Mouse (Mus musculus) embryonic facial prominence, embryonic 13.5 days (tissue): ENCODE measurements around the gene Stk11ip. TPM values are rescaled to one million over a fixed set of nuclear protein-coding genes. Genes with fewer than 3 reads are reported as not detected.

Experiments used
- ATAC-seq: fragments of 200-750 bp; cut with Nextera tagmentation; 2 replicates; pipeline ENCODE4 v1.8.0; 2017; ENCODE audit warnings: low read depth; ENCODE audit not compliant: insufficient number of reproducible peaks, insufficient read depth, low FRiP score, low TSS enrichment
- H3K27ac ChIP-seq: fragments of 300-500 bp; sonication (generic); 2 replicates; pipeline ENCODE4 v1.5.1; 2015; ENCODE audit warnings: moderate library complexity, mild to moderate bottlenecking, inconsistent platforms
- H3K27me3 ChIP-seq: fragments of 300-500 bp; sonication (generic); 2 replicates; pipeline ENCODE4 v1.6.1; 2015; ENCODE audit warnings: mild to moderate bottlenecking, inconsistent platforms
- H3K36me3 ChIP-seq: fragments of 300-500 bp; sonication (generic); 2 replicates; pipeline ENCODE4 v1.6.1; 2015; ENCODE audit warnings: mild to moderate bottlenecking, inconsistent platforms
- H3K4me1 ChIP-seq: fragments of 300-500 bp; sonication (generic); 2 replicates; pipeline ENCODE4 v1.6.1; 2015; ENCODE audit warnings: inconsistent platforms
- H3K4me2 ChIP-seq: fragments of 300-500 bp; sonication (generic); 2 replicates; pipeline ENCODE4 v1.6.1; 2015; ENCODE audit warnings: moderate library complexity, mild to moderate bottlenecking, inconsistent platforms
- H3K4me3 ChIP-seq: fragments of 300-500 bp; sonication (generic); 2 replicates; pipeline ENCODE4 v1.5.1; 2015; ENCODE audit warnings: mild to moderate bottlenecking, inconsistent platforms
- H3K9ac ChIP-seq: fragments of 300-500 bp; sonication (generic); 2 replicates; pipeline ENCODE4 v1.6.1; 2015; ENCODE audit warnings: mild to moderate bottlenecking, inconsistent platforms
- H3K9me3 ChIP-seq: fragments of 300-500 bp; sonication (generic); 2 replicates; pipeline ENCODE4 v1.6.1; 2016; ENCODE audit warnings: inconsistent platforms
- WGBS: fragments of 180-500 bp; shearing (Covaris S2); methylation state at CpG from one replicate; pipeline ENCODE4 v1.1.7; 2015; ENCODE audit warnings: mixed read lengths; 5-methylcytosine and 5-hydroxymethylcytosine counted together
- polyA plus RNA-seq: library from polyadenylated mRNA; unstranded; fragments of >200 nt; fragmentation: Nextera tagmentation; extraction: Ambion mirVana; gene quantifications from 2 replicates; pipeline ENCODE4 v1.2.1, GENCODE M21; 2015

Stk11ip gene
- polyA plus RNA-seq, 1 experiment from 2014 or later: 22.0 TPM

- no peak overlapping the region for H3K27ac ChIP-seq
- H3K27me3 ChIP-seq: peaks cover 73% of the 10 kb centered on the region
Measured at GRCm38 (mm10) chr1:75487405-75488161, 33.7 kb upstream of the Stk11ip start.

GRCm38 (mm10) chr1:75490785-75491551 is 30.4 kb upstream of the Stk11ip start:
- Histone ChIP-seq H3K27me3 (peaks cover 44% of the 10 kb centered on the region), H3K36me3 (peaks cover 48% of the 10 kb centered on the region)

More at GRCm38 (mm10) chr1:75487405-75488161, 33.7 kb upstream of the Stk11ip start:
- Histone ChIP-seq H3K4me1 (peaks cover 21% of the 10 kb centered on the region), H3K9ac (peak overlapping the region; percentile 65), H3K4me3 (peak overlapping the region; percentile 56), H3K36me3 (peaks cover 40% of the 10 kb centered on the region), H3K9me3 (no peaks in the 10 kb centered on the region), H3K4me2 (peak overlapping the region; percentile 82)
- WGBS: 0% methylated on average over 62 of the region's 62 CpGs
- ATAC-seq: peak; percentile 68

GRCm38 (mm10) chr1:75492579-75493170 is 28.7 kb upstream of the Stk11ip start:
- H3K27me3 ChIP-seq: peaks cover 27% of the 10 kb centered on the region
- no peak overlapping the region for H3K27ac ChIP-seq
- no peak overlapping the region for H3K4me2 ChIP-seq
- H3K9me3 ChIP-seq: no peaks in the 10 kb centered on the region
- H3K9ac ChIP-seq: no peak overlapping the region
- H3K4me1 ChIP-seq: peaks cover 22% of the 10 kb centered on the region; the same call in 1 of the 2 replicates
- ATAC-seq: no peak
- H3K4me3 ChIP-seq: no peak overlapping the region
- 47% methylated on average over 24 of the region's 24 CpGs for WGBS
- peaks cover 65% of the 10 kb centered on the region for H3K36me3 ChIP-seq

More at GRCm38 (mm10) chr1:75490785-75491551, 30.4 kb upstream of the Stk11ip start:
- no peak overlapping the region for H3K27ac ChIP-seq
- ATAC-seq: no peak
- H3K9ac ChIP-seq: no peak overlapping the region
- no peak overlapping the region for H3K4me2 ChIP-seq
- WGBS: 86% methylated on average over 34 of the region's 34 CpGs
- H3K4me3 ChIP-seq: no peak overlapping the region
- H3K4me1 ChIP-seq: peaks cover 33% of the 10 kb centered on the region
- H3K9me3 ChIP-seq: no peaks in the 10 kb centered on the region

- 48% methylated on average over 12 of the region's 12 CpGs for WGBS
Measured at GRCm38 (mm10) chr1:75494878-75495548, 26.3 kb upstream of the Stk11ip start.

GRCm38 (mm10) chr1:75498897-75499296 is 22.4 kb upstream of the Stk11ip start:
- Histone ChIP-seq H3K36me3 (peaks cover 83% of the 10 kb centered on the region), H3K4me3 (no peak overlapping the region), H3K4me2 (no peak overlapping the region), H3K4me1 (peaks cover 19% of the 10 kb centered on the region), H3K9me3 (no peaks in the 10 kb centered on the region), H3K9ac (no peak overlapping the region), H3K27me3 (no peaks in the 10 kb centered on the region), H3K27ac (no peak overlapping the region)
- 88% methylated on average over 4 of the region's 4 CpGs for WGBS
- no peak for ATAC-seq

More at GRCm38 (mm10) chr1:75494878-75495548, 26.3 kb upstream of the Stk11ip start:
- Histone ChIP-seq H3K9ac (no peak overlapping the region), H3K9me3 (no peaks in the 10 kb centered on the region), H3K36me3 (peaks cover 74% of the 10 kb centered on the region), H3K27me3 (peaks cover 8% of the 10 kb centered on the region; the same call in 1 of the 2 replicates), H3K4me2 (no peak overlapping the region), H3K27ac (peak overlapping the region; percentile 60), H3K4me1 (peaks cover 12% of the 10 kb centered on the region; the same call in 1 of the 2 replicates), H3K4me3 (no peak overlapping the region)
- ATAC-seq: no peak

- no peaks in the 10 kb centered on the region for H3K9me3 ChIP-seq
- peaks cover 83% of the 10 kb centered on the region for H3K36me3 ChIP-seq
- no peak overlapping the region for H3K9ac ChIP-seq
- H3K27ac ChIP-seq: no peak overlapping the region
- no peaks in the 10 kb centered on the region for H3K27me3 ChIP-seq
- 84% methylated on average over 7 of the region's 7 CpGs for WGBS
- ATAC-seq: no peak
- H3K4me3 ChIP-seq: no peak overlapping the region
- no peak overlapping the region for H3K4me2 ChIP-seq
- H3K4me1 ChIP-seq: peaks cover 25% of the 10 kb centered on the region
Measured at GRCm38 (mm10) chr1:75499441-75499840, 21.9 kb upstream of the Stk11ip start.

GRCm38 (mm10) chr1:75501905-75502304 is 19.4 kb upstream of the Stk11ip start:
- Histone ChIP-seq H3K4me1 (peaks cover 26% of the 10 kb centered on the region), H3K4me2 (no peak overlapping the region), H3K27me3 (no peaks in the 10 kb centered on the region), H3K4me3 (no peak overlapping the region), H3K36me3 (peaks cover 69% of the 10 kb centered on the region), H3K27ac (no peak overlapping the region), H3K9ac (no peak overlapping the region), H3K9me3 (no peaks in the 10 kb centered on the region)
- ATAC-seq: no peak
- WGBS: 95% methylated on average over 9 of the region's 9 CpGs

- Histone ChIP-seq H3K27me3 (no peaks in the 10 kb centered on the region), H3K9me3 (no peaks in the 10 kb centered on the region), H3K4me2 (no peak overlapping the region), H3K4me1 (peaks cover 31% of the 10 kb centered on the region), H3K4me3 (no peak overlapping the region), H3K9ac (0 out of 2 replicates have a peak overlapping the region, but pooled peaks have one; percentile 36), H3K27ac (no peak overlapping the region), H3K36me3 (peaks cover 57% of the 10 kb centered on the region)
- ATAC-seq: no peak
- 87% methylated on average over 25 of the region's 25 CpGs for WGBS
Measured at GRCm38 (mm10) chr1:75502945-75503650, 18.2 kb upstream of the Stk11ip start.

- H3K36me3 ChIP-seq: peaks cover 52% of the 10 kb centered on the region
Measured at GRCm38 (mm10) chr1:75503651-75503980, 17.7 kb upstream of the Stk11ip start.

GRCm38 (mm10) chr1:75504256-75505045 is 16.9 kb upstream of the Stk11ip start:
- no peak for ATAC-seq
- Histone ChIP-seq H3K27ac (peak overlapping the region; percentile 97; the same call in 1 of the 2 replicates), H3K27me3 (no peaks in the 10 kb centered on the region), H3K4me1 (peaks cover 35% of the 10 kb centered on the region), H3K4me3 (peak overlapping the region; percentile 89), H3K4me2 (peak overlapping the region; percentile 95), H3K36me3 (peaks cover 44% of the 10 kb centered on the region), H3K9ac (peak overlapping the region; percentile 98), H3K9me3 (no peaks in the 10 kb centered on the region)
- 46% methylated on average over 9 of the region's 9 CpGs for WGBS

More at GRCm38 (mm10) chr1:75503651-75503980, 17.7 kb upstream of the Stk11ip start:
- Histone ChIP-seq H3K9me3 (no peaks in the 10 kb centered on the region), H3K4me3 (no peak overlapping the region; the same call in 1 of the 2 replicates), H3K27me3 (no peaks in the 10 kb centered on the region), H3K4me2 (peak overlapping the region; percentile 95), H3K27ac (no peak overlapping the region), H3K4me1 (peaks cover 31% of the 10 kb centered on the region), H3K9ac (peak overlapping the region; percentile 36; the same call in 1 of the 2 replicates)
- ATAC-seq: no peak
- WGBS: 71% methylated on average over 23 of the region's 23 CpGs
